Mouse (Mus musculus) ovary, postnatal 10 days (tissue): ENCODE measurements around the gene Ccn5.

Experiments used
- DNase-seq: peaks from one replicate; pipeline ENCODE4 v3.0.0; 2022; ENCODE audit warnings: low spot score

Ccn5 gene

GRCm38 (mm10) chr2:163853461-163853901, 32.8 kb downstream of the Ccn5 start, which contains the start of gene Kcnk15:
Kcnk15 (plus strand) TSS chr2:163853651.
- no peak for DNase-seq

- DNase-seq: no peak
These were observed 36.6 kb downstream of the Ccn5 start for GRCm38 (mm10) chr2:163857233-163857632.

GRCm38 (mm10) chr2:163858254-163858947, 37.7 kb downstream of the Ccn5 start:
- DNase-seq: no peak

- DNase-seq: no peak
These were observed 44.6 kb downstream of the Ccn5 start for GRCm38 (mm10) chr2:163865311-163865710.

- no peak for DNase-seq
These were observed 45.4 kb downstream of the Ccn5 start for GRCm38 (mm10) chr2:163866061-163866460.

- DNase-seq: no peak
These were observed 49.1 kb downstream of the Ccn5 start for GRCm38 (mm10) chr2:163869783-163870182.

DNA sequence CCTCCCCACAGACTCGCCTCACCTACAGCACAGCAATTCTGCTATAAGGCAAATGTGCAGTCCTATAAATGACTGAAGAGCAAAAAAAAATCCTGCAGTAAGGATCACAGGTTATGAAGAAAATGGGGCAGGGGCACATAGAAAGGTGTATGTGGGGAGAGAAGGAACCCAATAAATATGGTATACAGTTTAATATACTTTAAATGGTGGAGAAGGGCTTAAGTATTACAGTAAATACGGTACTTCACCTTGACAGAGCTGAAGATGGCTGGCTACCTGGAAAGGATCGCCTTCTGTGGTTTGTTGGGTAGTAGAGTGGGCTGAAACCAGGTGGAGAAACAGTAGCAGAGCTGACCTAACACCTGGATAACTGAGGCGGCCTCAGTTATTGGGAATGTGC, 50.6 kb downstream of the Ccn5 start:
- DNase-seq: no peak

- no peak for DNase-seq
These were observed 51.2 kb downstream of the Ccn5 start for GRCm38 (mm10) chr2:163871906-163872305.

DNA sequence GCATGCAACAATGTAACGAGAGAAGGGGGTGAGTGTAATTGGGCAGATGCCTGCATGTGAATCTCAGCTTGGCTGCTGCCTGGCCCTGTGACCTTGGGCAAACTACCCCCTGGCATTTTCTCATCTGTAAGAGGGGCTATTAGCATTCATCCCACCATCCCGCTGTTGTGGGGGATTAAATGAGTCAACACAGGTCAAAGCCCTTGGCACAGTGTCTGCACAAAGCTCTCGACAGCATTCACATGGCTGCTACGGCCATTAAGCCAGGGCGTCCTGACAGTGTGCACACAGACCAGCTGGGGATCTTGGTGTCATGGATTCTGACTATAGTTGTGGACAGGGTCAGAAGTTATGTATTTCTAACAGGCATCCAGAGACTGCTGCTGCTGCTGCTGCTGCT, 54.2 kb downstream of the Ccn5 start:
- no peak for DNase-seq

DNA sequence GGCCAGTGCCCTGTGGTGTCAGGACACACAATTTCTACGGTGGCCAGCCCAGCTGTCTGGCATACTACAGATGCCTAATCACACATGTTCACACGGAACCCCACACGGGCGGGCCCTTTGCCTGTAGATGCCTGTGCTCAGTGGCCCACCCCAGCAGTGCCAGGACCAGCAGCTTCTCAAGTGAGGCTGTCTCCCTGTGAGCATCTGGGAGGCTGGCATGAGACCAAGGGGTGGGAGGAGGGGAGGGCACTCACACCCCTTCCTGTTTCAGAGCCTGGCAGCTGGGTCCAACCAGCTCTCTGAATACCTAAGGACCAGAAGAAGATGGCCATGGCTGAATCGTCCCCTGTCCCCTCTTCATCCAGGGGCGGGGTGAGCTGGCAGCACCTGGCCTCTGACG, 54.8 kb downstream of the Ccn5 start:
- DNase-seq: no peak

DNA sequence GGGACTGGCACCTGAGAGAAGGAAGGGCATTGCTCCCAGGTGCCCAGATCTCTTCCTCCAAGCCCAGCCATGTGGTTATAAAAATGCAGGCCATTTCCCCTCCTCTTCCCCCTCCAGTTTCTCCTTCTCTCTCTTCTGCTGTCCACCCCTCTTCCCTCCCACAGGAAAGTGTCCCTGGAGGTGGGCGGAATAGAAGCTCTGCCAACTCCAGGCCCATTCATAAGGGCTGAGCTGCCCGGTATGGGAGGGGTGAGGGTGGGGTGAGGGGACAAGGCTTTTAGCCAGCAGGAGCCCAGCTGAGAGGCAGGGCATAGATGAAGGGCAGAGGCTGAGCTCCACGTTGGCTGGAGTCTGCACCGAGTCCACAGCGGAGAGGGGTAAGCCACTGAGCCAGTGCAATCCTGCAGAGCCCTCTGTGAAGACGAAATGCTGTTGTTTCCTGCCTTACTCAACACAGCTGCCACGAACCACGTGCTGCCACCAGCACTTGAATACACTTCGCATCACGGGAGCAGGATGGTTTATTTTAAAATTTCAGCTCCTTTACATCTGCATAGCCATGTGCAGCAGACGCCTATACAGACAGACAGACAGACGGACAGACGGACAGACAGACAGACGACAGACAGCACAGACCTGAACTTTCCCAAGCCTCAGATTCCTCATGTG, 56.3 kb downstream of the Ccn5 start:
- no peak for DNase-seq

- no peak for DNase-seq
These were observed 60.2 kb downstream of the Ccn5 start for GRCm38 (mm10) chr2:163880891-163881290.
